Mouse (Mus musculus): ENCODE results near the gene Lrrc28.

Gene Lrrc28

GRCm38 (mm10) chr7:67645681-67646014, 580 bp upstream of the Lrrc28 start:
- no peak for DNase-seq (ENCODE audit: low spot score)

DNA sequence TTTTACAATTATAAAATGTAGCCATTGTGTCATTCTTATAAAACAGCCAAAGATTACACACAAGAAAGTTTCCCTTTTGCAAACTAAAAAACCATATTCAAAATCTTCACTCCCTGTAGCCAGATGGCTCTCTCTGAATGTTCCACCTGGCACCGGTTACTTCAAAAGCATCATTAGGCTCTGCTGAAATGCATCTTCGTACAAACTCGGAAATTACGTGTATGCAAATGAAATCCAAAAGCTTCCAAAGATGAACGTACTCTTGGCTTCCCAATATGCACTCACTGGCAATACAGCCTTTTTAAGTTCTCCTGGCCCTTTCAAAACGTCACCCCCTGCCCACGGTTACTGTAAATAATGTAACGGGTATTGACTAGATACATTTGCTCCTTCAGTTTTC, 777 bp downstream of the Lrrc28 start:
- no peak for DNase-seq (ENCODE audit: low spot score)

DNA sequence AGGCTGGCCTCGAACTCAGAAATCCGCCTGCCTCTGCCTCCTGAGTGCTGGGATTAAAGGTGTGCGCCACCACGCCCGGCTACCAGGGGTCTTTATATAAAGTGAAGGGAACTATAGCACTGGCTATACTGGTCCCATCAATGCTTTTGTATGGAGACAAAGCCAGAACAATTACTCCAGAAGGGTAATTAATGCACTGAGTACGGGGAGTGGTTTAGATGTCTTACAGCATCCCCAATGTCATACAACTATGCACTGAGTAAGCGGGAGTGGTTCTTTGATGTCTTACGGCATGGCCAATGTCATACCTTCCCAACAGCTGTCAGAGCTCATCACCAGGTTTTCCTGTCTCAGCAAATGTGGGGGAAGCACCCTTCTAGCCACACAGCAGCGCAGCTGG, 2.1 kb downstream of the Lrrc28 start:
- DNase-seq (ENCODE audit: low spot score) = no peak

- no peak for DNase-seq (ENCODE audit: low spot score)
These were observed 6.1 kb downstream of the Lrrc28 start for GRCm38 (mm10) chr7:67639006-67639405.

GRCm38 (mm10) chr7:67636161-67636560, 8.9 kb downstream of the Lrrc28 start:
- DNase-seq (ENCODE audit: low spot score) = no peak

DNA sequence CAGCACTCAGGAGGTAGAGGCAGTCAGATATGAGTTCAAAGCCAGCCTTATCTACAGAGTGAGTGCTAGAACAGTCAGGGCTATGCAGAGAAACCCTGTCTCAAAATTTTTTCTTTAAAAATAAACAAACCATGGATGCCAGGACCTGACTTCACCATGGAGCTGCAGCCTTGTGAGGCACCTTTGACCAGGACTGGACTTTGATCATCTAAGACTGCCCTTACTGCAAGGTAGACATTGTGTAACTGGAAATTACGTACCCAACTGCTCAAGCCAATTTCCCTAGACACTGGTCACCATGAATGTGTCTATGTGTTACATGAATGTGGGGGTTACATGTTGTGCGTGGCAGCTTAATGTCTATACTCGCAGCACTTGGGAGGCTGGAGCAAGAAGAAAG, 10.9 kb downstream of the Lrrc28 start:
- DNase-seq (ENCODE audit: low spot score) = no peak

- no peak for DNase-seq (ENCODE audit: low spot score)
These were observed 12.7 kb downstream of the Lrrc28 start for GRCm38 (mm10) chr7:67632380-67632779.

DNA sequence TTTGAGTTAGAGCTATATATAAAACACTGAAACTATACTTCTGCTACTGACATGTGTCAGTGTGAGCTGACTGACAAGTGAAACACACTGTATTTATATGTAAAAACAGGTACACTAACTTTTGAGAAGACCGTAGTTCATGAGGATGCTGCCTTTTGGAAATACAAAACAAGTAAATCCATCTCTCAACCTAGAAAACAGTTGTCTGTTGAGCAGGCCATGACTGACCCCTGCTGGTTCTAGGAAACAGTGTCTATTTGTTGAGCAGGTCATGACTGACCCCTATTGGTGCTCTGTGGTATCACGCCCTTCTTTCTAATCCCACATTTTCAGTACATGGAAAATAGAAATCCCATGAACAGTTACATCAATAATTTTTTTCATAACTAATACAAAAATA, 14.3 kb downstream of the Lrrc28 start:
- DNase-seq (ENCODE audit: low spot score) = peak; percentile 78

- DNase-seq (ENCODE audit: low spot score) = no peak
These were observed 15.4 kb downstream of the Lrrc28 start for GRCm38 (mm10) chr7:67629681-67630080.

DNA sequence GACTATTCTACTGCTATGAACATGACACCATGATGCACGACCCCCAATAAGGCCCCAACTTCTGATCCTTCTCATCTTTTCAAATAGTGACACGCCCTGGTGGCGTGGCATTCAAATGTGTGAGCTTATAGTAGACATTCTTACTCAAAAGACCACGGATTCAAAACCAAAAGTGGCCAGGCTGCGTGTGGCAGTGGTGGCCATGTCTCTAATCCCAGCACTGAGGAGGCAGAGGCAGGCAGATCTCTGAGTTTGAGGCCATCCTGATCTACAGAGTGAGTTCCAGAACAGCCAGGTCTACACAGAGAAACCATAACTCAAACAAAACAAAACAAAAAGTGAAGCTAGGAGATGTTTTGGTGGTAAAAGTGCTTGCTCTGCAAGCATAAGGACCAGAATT, 18.4 kb downstream of the Lrrc28 start:
- DNase-seq (ENCODE audit: low spot score) = no peak

DNA sequence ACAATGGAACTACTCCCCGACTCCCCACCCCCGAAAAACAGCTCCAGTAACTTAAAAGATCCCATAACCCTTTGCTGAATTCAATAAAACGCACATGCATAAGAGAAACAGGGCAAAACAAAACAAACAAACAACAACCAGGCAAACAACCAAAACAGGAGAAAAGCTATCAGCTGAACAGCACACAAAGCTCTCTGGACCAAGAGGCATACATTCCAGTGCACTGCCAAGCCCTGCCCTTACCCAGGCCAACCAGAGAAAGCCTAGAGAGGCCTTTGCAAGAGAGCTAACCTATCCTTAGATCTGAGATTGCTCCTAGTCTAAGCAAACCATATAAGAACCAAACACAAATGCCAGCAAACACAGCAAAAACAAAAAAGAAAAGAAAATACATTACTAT, 22.9 kb downstream of the Lrrc28 start:
- no peak for DNase-seq (ENCODE audit: low spot score)

- DNase-seq (ENCODE audit: low spot score) = no peak
These were observed 25.2 kb downstream of the Lrrc28 start for GRCm38 (mm10) chr7:67619836-67620235.

DNA sequence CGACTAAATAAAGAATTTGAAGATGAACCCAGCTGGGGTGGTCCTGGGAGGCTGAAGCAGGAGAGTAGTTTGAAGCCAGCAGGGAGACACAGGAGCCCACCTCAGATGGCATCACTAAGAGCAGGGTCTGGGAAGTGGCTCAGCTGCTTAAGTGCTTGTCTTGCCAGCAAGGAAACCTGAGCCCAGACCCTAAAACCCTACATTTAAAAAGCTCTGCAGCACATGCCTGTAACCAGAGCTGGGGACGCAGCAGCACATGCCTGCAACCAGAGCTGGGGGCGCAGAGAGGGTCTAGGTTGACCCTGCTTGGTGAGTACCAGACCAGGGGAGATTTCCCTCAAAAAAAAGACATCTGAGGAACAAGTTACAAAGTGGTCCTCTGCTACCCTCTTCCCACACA, 26.8 kb downstream of the Lrrc28 start:
- no peak for DNase-seq (ENCODE audit: low spot score)

- DNase-seq (ENCODE audit: low spot score) = no peak
These were observed 27.4 kb downstream of the Lrrc28 start for GRCm38 (mm10) chr7:67617646-67618045.

DNA sequence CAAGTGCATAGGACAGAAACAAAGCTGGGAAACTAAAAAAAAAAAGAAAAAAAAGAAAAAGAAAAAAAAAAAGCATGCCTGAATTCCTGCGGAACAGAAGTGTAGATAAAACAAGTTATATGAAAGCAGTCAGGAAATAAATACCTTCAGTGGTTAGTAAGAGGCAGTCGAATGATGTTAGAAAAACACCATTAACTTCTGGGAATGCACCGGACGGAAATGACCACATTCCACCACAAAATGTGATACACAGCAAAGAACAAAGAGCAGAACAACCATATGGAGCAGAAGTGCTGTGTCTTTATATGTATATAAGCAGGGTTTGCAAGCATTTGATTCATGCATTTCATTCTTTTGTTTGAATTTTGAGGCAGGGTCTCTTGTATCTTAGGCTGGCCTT, 28.2 kb downstream of the Lrrc28 start:
- no peak for DNase-seq (ENCODE audit: low spot score)

DNA sequence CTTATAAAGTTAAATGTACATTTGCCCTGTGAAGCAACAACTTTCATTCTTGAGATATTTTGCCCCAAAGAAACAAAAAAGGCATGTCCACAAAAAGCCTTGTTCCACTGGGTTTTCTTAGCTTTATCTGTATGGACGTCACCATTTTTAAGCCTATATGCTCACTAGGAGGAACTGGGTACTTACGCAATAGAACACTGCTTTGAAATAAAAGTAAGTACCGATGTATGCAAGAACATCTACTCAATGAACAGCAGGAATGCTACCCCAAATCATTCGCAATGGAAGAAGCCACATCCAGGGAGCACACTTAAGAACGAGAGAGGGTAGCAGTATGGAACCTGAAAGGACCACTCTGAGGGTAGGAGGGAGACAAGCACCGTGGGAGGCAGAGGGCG, 30.6 kb downstream of the Lrrc28 start:
- no peak for DNase-seq (ENCODE audit: low spot score)

GRCm38 (mm10) chr7:67613795-67614463, 31.1 kb downstream of the Lrrc28 start:
- no peak for DNase-seq (ENCODE audit: low spot score)

DNA sequence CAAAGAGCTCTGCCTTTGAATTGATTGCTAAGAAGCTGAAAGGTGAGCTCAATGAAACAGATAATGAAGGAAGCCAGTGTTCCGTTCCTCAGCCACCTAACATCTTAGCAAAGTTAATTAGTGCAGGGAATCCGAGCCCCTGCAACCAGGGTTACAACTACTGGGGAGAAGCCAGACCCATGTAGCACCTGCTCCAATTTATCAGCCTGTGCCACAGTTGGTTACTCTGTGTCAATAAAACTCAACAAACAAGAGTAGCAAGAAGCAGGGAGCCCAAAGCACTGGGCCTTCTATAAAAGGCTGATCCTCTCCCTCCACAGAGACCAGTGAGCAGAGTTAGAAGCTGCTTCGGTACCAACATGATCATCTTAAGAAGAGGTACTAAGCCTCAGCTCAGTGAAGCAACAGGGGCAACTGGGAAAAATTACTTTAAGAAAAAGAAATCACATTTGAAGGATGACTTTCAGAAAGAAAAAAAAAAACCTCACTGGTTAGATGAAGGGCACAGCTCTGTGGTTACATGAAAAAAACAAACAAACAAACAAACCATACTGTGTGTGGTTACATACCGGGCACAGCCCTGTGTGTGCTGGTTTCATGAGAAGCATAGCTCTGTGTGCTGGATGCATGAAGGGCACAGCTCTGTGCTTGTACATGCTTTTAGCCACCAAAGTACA, 36.6 kb downstream of the Lrrc28 start:
- DNase-seq (ENCODE audit: low spot score) = no peak

GRCm38 (mm10) chr7:67607669-67608347, 37.3 kb downstream of the Lrrc28 start:
- DNase-seq (ENCODE audit: low spot score) = no peak

GRCm38 (mm10) chr7:67606250-67606649, 38.8 kb downstream of the Lrrc28 start:
- DNase-seq (ENCODE audit: low spot score) = no peak

DNA sequence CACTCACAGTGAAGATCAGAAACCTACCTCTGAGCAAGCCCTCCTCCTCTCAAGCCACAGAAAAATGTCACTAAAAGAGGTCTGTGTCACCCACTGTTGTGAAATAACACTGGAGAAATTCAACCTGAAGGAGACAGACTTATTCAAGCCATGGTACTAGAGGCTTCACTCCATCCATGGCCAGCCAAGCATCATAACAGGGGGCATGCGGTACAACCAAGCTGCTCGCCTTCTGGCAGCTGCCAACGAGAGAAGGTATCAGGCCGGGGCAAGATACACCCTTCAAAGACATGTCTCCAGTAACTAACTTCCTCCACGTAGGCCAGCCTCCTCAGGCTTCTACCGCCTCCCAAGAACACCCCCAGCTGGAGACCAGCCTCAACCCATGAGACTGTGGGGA, 40.0 kb downstream of the Lrrc28 start:
- DNase-seq (ENCODE audit: low spot score) = no peak

DNA sequence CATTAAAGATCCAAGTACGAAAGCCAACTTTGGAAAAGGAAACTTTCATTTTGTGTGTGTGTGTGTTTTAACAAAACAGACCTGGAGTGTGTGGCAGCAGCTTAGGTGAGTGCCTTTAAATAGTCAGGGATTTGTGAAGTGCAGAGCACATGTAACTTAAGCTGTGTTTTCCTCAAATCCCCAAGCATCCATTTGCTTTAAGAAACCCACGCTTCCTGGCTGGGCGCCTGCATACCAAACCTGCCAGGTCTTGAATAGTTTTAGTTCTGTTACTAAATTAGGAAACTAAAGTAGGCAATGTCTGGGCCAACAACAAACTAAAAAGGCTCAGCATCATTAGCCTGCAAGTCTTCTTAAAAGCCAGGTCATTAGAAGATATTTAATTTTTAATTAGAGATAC, 47.0 kb downstream of the Lrrc28 start:
- peak; percentile 58 for DNase-seq (ENCODE audit: low spot score)

GRCm38 (mm10) chr7:67596961-67597360, 48.1 kb downstream of the Lrrc28 start:
- DNase-seq (ENCODE audit: low spot score) = no peak

- no peak for DNase-seq (ENCODE audit: low spot score)
These were observed 48.7 kb downstream of the Lrrc28 start for GRCm38 (mm10) chr7:67596322-67596721.

Measured in urinary bladder, postnatal 14 days (tissue).